Mouse (Mus musculus) CH12.LX (cell line): ENCODE data around the gene Phf5a. TPM values are rescaled to one million over a fixed set of nuclear protein-coding genes. Genes with fewer than 3 reads are reported as not detected.

Experiments used
- DNase-seq: peaks from one replicate; pipeline ENCODE4 v3.0.0-alpha.2; 2013; ENCODE audit errors: extremely low read depth
- H3K27ac ChIP-seq: 2 replicates; pipeline ENCODE4 v1.5.1; 2012; ENCODE audit warnings: low read depth, mild to moderate bottlenecking, control low read depth, moderate library complexity; ENCODE audit not compliant: insufficient read depth
- H3K27me3 ChIP-seq: replicated peaks from 2 replicates; pipeline ENCODE3; 2012; ENCODE audit warnings: inconsistent platforms
- H3K36me3 ChIP-seq, 2 experiments: replicated peaks in 1 of 2; 2 replicates each; pipeline versions ENCODE3 to v1.6.1; 2012; ENCODE audit warnings: inconsistent platforms in 1 of 2, low read length in 1 of 2, mild to moderate bottlenecking in 1 of 2, mixed read lengths in 1 of 2, moderate library complexity in 1 of 2; ENCODE audit not compliant: control insufficient read depth in 1 of 2, insufficient read depth in 1 of 2
- H3K4me1 ChIP-seq, 2 experiments: 2 replicates each; pipeline ENCODE4 v1.6.1; 2012; ENCODE audit warnings: inconsistent platforms in 1 of 2, moderate library complexity in 1 of 2; ENCODE audit not compliant: insufficient read depth in 2 of 2, control insufficient read depth in 1 of 2
- H3K4me2 ChIP-seq: 2 replicates; pipeline ENCODE4 v1.6.1; 2012; ENCODE audit warnings: low read depth, mild to moderate bottlenecking, control low read depth; ENCODE audit not compliant: poor library complexity, insufficient read depth, severe bottlenecking
- H3K4me3 ChIP-seq, 3 experiments: fragments of 150-350 bp in 1 of 3; sonication (generic) in 1 of 3; replicated peaks in 1 of 3; 2 replicates each; pipeline versions ENCODE3 to v1.5.1; 2011 to 2012; ENCODE audit warnings: low read depth in 2 of 3, low read length in 2 of 3, mild to moderate bottlenecking in 2 of 3, moderate library complexity in 2 of 3, control low read depth in 1 of 3, improper control_type of control experiment in 1 of 3, inconsistent platforms in 1 of 3, mixed read lengths in 1 of 3; ENCODE audit not compliant: poor library complexity in 1 of 3
- H3K79me2 ChIP-seq: replicated peaks from 2 replicates; pipeline ENCODE4 v1.6.1; 2012; ENCODE audit warnings: mild to moderate bottlenecking, moderate library complexity; ENCODE audit not compliant: control insufficient read depth, poor library complexity, insufficient read depth, severe bottlenecking; ENCODE audit errors: extremely low read depth
- H3K9ac ChIP-seq: 2 replicates; pipeline ENCODE4 v1.6.1; 2012; ENCODE audit warnings: low read depth, mild to moderate bottlenecking, control low read depth, moderate library complexity; ENCODE audit not compliant: insufficient read depth
- H3K9me3 ChIP-seq: replicated peaks from 2 replicates; pipeline ENCODE3; 2012; ENCODE audit warnings: low read length, inconsistent platforms, mixed read lengths
- BHLHE40 ChIP-seq: IDR thresholded peaks from 2 replicates; pipeline ENCODE4 v1.6.1; 2011; ENCODE audit warnings: mild to moderate bottlenecking, low read depth, low read length, improper control_type of control experiment
- CHD1 ChIP-seq: IDR thresholded peaks from 2 replicates; pipeline ENCODE4 v1.6.1; 2012; ENCODE audit warnings: low read depth, low read length, improper control_type of control experiment, inconsistent platforms
- CHD2 ChIP-seq: IDR thresholded peaks from 2 replicates; pipeline ENCODE4 v1.6.1; 2011; ENCODE audit warnings: low read length, improper control_type of control experiment
- CTCF ChIP-seq, 2 experiments: IDR thresholded peaks in 1 of 2; conservative IDR thresholded peaks in 1 of 2; 2 replicates each; pipeline ENCODE4 v1.5.1; 2011 to 2012; ENCODE audit warnings: low read depth in 2 of 2, low read length in 2 of 2, improper control_type of control experiment in 1 of 2, inconsistent platforms in 1 of 2, mild to moderate bottlenecking in 1 of 2, moderate library complexity in 1 of 2
- ELF1 ChIP-seq: IDR thresholded peaks from 2 replicates; pipeline ENCODE4 v1.6.1; 2014; ENCODE audit warnings: low read depth, mild to moderate bottlenecking, inconsistent platforms, low read length, improper control_type of control experiment
- EP300 ChIP-seq: IDR thresholded peaks from 2 replicates; pipeline ENCODE4 v1.6.1; 2011; ENCODE audit warnings: low read length, improper control_type of control experiment
- GABPA ChIP-seq: IDR thresholded peaks from 2 replicates; pipeline ENCODE4 v1.6.1; 2012; ENCODE audit warnings: low read depth, low read length, improper control_type of control experiment, inconsistent platforms; ENCODE audit not compliant: insufficient replicate concordance
- HCFC1 ChIP-seq: IDR thresholded peaks from 2 replicates; pipeline ENCODE4 v1.6.1; 2012; ENCODE audit warnings: low read depth, mild to moderate bottlenecking, inconsistent platforms, low read length, improper control_type of control experiment
- IRF4 ChIP-seq: IDR thresholded peaks from 2 replicates; pipeline ENCODE4 v1.6.1; 2014; ENCODE audit warnings: low read depth, mild to moderate bottlenecking, inconsistent platforms, low read length, improper control_type of control experiment
- JUN ChIP-seq: IDR thresholded peaks from 2 replicates; pipeline ENCODE4 v1.6.1; 2011; ENCODE audit warnings: low read depth, mild to moderate bottlenecking, low read length, improper control_type of control experiment, moderate library complexity; ENCODE audit not compliant: insufficient read depth
- JUND ChIP-seq: conservative IDR thresholded peaks from 2 replicates; pipeline ENCODE4 v1.6.1; 2011; ENCODE audit warnings: low read depth, low read length, improper control_type of control experiment
- KAT2A ChIP-seq: IDR thresholded peaks from 2 replicates; pipeline ENCODE4 v1.6.1; 2012; ENCODE audit warnings: low read length, improper control_type of control experiment, inconsistent platforms; ENCODE audit not compliant: insufficient replicate concordance
- MAFK ChIP-seq: IDR thresholded peaks from 2 replicates; pipeline ENCODE4 v1.6.1; 2011; ENCODE audit warnings: low read length, improper control_type of control experiment; ENCODE audit not compliant: insufficient replicate concordance
- MAX ChIP-seq: IDR thresholded peaks from 2 replicates; pipeline ENCODE4 v1.6.1; 2011; ENCODE audit warnings: low read length, improper control_type of control experiment
- MAZ ChIP-seq: IDR thresholded peaks from 2 replicates; pipeline ENCODE4 v1.6.1; 2012; ENCODE audit warnings: low read depth, mild to moderate bottlenecking, inconsistent platforms, low read length, improper control_type of control experiment, moderate library complexity
- MEF2A ChIP-seq: IDR thresholded peaks from 2 replicates; pipeline ENCODE4 v1.6.1; 2014; ENCODE audit warnings: low read depth, mild to moderate bottlenecking, inconsistent platforms, low read length, improper control_type of control experiment, borderline replicate concordance
- MXI1 ChIP-seq: IDR thresholded peaks from 2 replicates; pipeline ENCODE4 v1.6.1; 2011; ENCODE audit warnings: mild to moderate bottlenecking, low read depth, low read length, improper control_type of control experiment
- MYC ChIP-seq: IDR thresholded peaks from 2 replicates; pipeline ENCODE4 v1.6.1; 2011; ENCODE audit warnings: low read depth, mild to moderate bottlenecking, improper control_type of control experiment, low read length
- NELFE ChIP-seq: IDR thresholded peaks from 2 replicates; pipeline ENCODE4 v1.6.1; 2011; ENCODE audit warnings: low read depth, low read length, improper control_type of control experiment
- NRF1 ChIP-seq: IDR thresholded peaks from 2 replicates; pipeline ENCODE4 v1.6.1; 2014; ENCODE audit warnings: low read depth, mild to moderate bottlenecking, inconsistent platforms, low read length, improper control_type of control experiment, moderate library complexity
- PAX5 ChIP-seq: IDR thresholded peaks from 2 replicates; pipeline ENCODE4 v1.6.1; 2012; ENCODE audit warnings: low read length, inconsistent platforms, mixed read lengths
- POLR2A ChIP-seq: IDR thresholded peaks from 2 replicates; pipeline ENCODE4 v1.6.1; 2011; ENCODE audit warnings: low read depth, mild to moderate bottlenecking, improper control_type of control experiment, low read length
- POLR2AphosphoS2 ChIP-seq: IDR thresholded peaks from 2 replicates; pipeline ENCODE4 v1.6.1; 2011; ENCODE audit warnings: low read depth, low read length, improper control_type of control experiment
- RAD21 ChIP-seq: IDR thresholded peaks from 2 replicates; pipeline ENCODE4 v1.6.1; 2011; ENCODE audit warnings: low read depth, mild to moderate bottlenecking, low read length, improper control_type of control experiment, moderate library complexity
- RCOR1 ChIP-seq: conservative IDR thresholded peaks from 2 replicates; pipeline ENCODE4 v1.6.1; 2012; ENCODE audit warnings: low read depth, mild to moderate bottlenecking, inconsistent platforms, low read length, improper control_type of control experiment
- SIN3A ChIP-seq: IDR thresholded peaks from 2 replicates; pipeline ENCODE4 v1.6.1; 2012; ENCODE audit warnings: low read length, improper control_type of control experiment, inconsistent platforms
- SMC3 ChIP-seq: IDR thresholded peaks from 2 replicates; pipeline ENCODE4 v1.6.1; 2011; ENCODE audit warnings: low read depth, low read length, improper control_type of control experiment
- TBP ChIP-seq: conservative IDR thresholded peaks from 2 replicates; pipeline ENCODE4 v1.6.1; 2011; ENCODE audit warnings: low read depth, low read length, improper control_type of control experiment
- TCF12 ChIP-seq: IDR thresholded peaks from 2 replicates; pipeline ENCODE4 v1.6.1; 2014; ENCODE audit warnings: low read depth, mild to moderate bottlenecking, inconsistent platforms, low read length, improper control_type of control experiment
- UBTF ChIP-seq: IDR thresholded peaks from 2 replicates; pipeline ENCODE4 v1.6.1; 2012; ENCODE audit warnings: low read depth, mild to moderate bottlenecking, inconsistent platforms, low read length, improper control_type of control experiment, moderate library complexity
- USF1 ChIP-seq: IDR thresholded peaks from 2 replicates; pipeline ENCODE4 v1.6.1; 2014; ENCODE audit warnings: low read depth, mild to moderate bottlenecking, inconsistent platforms, low read length, improper control_type of control experiment
- USF2 ChIP-seq: conservative IDR thresholded peaks from 2 replicates; pipeline ENCODE4 v1.6.1; 2011; ENCODE audit warnings: low read depth, low read length, improper control_type of control experiment
- ZC3H11A ChIP-seq: IDR thresholded peaks from 2 replicates; pipeline ENCODE4 v1.6.1; 2012; ENCODE audit warnings: low read depth, mild to moderate bottlenecking, inconsistent platforms, low read length, improper control_type of control experiment
- ZMIZ1 ChIP-seq: IDR thresholded peaks from 2 replicates; pipeline ENCODE4 v1.6.1; 2012; ENCODE audit warnings: low read depth, mild to moderate bottlenecking, inconsistent platforms, low read length, improper control_type of control experiment
- ZNF384 ChIP-seq: IDR thresholded peaks from 2 replicates; pipeline ENCODE4 v1.6.1; 2012; ENCODE audit warnings: low read depth, low read length, improper control_type of control experiment, inconsistent platforms
- dilution Hi-C: fragments of 300-500 bp; cut with MboI; formaldehyde crosslinking; loops from 2 replicates; pipeline ENCODE4 v1.14.3; 2020; ENCODE audit warnings: low sequenced_read_pairs; ENCODE audit not compliant: extremely low pct_unique_long_range_greater_than_20kb, extremely low pct_ligation_motif_present
- in situ Hi-C: fragments of 300-500 bp; cut with MboI; formaldehyde crosslinking; loops from 3 replicates; pipeline ENCODE4 v1.14.3; 2019; ENCODE audit warnings: low sequenced_read_pairs, low pct_ligation_motif_present, low pct_unique_long_range_greater_than_20kb, mixed read lengths
- polyA plus RNA-seq: library from polyadenylated mRNA; unstranded; fragments of >175 nt; gene quantifications from 2 replicates; pipeline ENCODE4 v1.2.1, GENCODE M21; 2012; ENCODE audit warnings: low read depth; ENCODE audit not compliant: insufficient read length
- total RNA-seq, 2 experiments: library from RNA; depleted of rRNA; stranded (reverse); fragments of 300-350 nt in 1 of 2; fragments of >200 nt in 1 of 2; gene quantifications; 2 replicates each; pipeline ENCODE4 v1.2.3; 2012 to 2014

The Phf5a gene
- total and polyA plus RNA-seq, 3 experiments = 86.3 to 177 (median 116) TPM

DNA sequence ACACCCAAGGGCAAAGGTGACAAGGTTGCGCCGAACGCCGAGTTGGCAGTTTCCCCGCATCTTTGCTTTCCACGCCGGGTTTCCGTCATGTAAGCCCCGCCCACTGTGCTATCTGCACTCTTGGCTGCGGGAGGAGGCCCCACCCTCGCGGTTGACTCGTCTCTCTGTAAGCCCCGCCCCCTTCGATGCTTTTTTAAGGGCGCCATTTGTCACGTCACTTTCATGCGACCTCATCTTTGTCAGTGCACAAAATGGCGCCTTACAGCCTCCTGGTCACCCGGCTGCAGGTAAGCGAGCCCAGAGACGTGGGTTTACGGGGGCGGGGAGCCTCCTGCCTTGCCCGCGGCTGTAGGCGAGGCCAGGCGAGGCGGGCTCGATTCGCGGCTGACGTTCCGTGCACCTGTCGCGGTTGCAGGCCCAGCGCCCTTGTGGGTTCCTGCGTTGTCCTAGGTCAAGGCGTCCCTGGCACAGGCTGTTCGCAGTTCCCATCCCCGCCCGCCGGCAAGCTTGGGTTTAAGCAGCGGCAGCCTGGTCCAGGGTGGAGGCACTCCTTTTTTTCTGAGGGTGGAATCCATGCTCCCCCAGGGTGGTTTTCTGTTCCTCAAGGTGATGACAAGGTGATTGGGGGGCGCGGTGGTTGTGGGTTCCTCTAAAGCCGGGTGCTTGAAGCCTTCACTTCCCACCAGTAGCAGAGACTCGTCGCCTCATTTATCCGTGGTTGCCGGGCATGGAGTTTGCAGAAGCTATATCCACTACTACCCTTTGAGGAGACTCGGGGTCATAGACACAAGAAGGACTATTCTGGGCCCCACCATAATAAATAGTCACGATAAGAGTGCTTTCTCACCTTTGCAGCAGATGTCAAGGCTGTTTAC is 788 bp upstream of the Phf5a start, which contains the start of gene Aco2:
Gene Aco2, plus strand, starts transcription at position 48 of the 875 bp plus-strand sequence.
- H3K36me3 ChIP-seq = peaks cover 28 to 49% of the 10 kb centered on the region in 2 experiments
- in situ Hi-C loops = no loop called here
- DNase-seq = peak; percentile 99
- TF ChIP-seq MEF2A (no peak), ZNF384 (no peak), HCFC1 (peak; percentile 81), IRF4 (no peak), MAFK (0 out of 2 replicates have a peak, but pooled peaks have one; percentile 4), TBP (peak; percentile 97), SIN3A (peak; percentile 84), EP300 (no peak), MAZ (peak; percentile 68; the same call in 1 of the 2 replicates), ZMIZ1 (no peak; the same call in none of the 2 replicates), PAX5 (no peak), MAX (peak; percentile 46; the same call in 1 of the 2 replicates), SMC3 (no peak), MYC (peak; percentile 56), CHD2 (no peak), GABPA (no peak; the same call in 1 of the 2 replicates), USF2 (no peak), CHD1 (no peak), USF1 (no peak), MXI1 (peak; percentile 73), POLR2A (peak; percentile 67; the same call in 1 of the 2 replicates), KAT2A (0 out of 2 replicates have a peak, but pooled peaks have one; percentile 77), JUN (no peak), NELFE (peak; percentile 65), ZC3H11A (peak; percentile 46), POLR2AphosphoS2 (peak; percentile 86; the same call in 1 of the 2 replicates), RCOR1 (no peak), JUND (no peak), RAD21 (no peak), TCF12 (peak; percentile 88), CTCF (conservative IDR thresholded peaks at IDR 0.05 in 1 of 2, IDR thresholded peaks at IDR 0.05 in 1 of 2; ENCODE audit: low read depth in 2 of 2, low read length in 2 of 2) (no peak), BHLHE40 (peak; percentile 11; the same call in 1 of the 2 replicates), UBTF (0 out of 2 replicates have a peak, but pooled peaks have one; percentile 34), NRF1 (peak; percentile 65), ELF1 (0 out of 2 replicates have a peak, but pooled peaks have one; percentile 35)
- TF ChIP-seq, all 38 proteins: peak for 18
- dilution Hi-C loops = no loop called here
- Histone ChIP-seq H3K4me3 (peak within 1 kb of the TSS; percentile 94 to 100 (median 99)), H3K9me3 (no peaks in the 10 kb centered on the region), H3K9ac (peak within 1 kb of the TSS; percentile 87), H3K4me1 (peaks cover 12 to 67% of the 10 kb centered on the region in 2 experiments), H3K27ac (peak within 1 kb of the TSS; percentile 89), H3K27me3 (no peaks in the 10 kb centered on the region), H3K79me2 (peaks cover 55% of the 10 kb centered on the region), H3K4me2 (peak within 1 kb of the TSS; percentile 98)
